Mouse (Mus musculus): Measurements from ENCODE around the gene Sall1.

Gene Sall1

GRCm38 (mm10) chr8:89043371-89043841 lies 556 bp downstream of the Sall1 start:
- no peak for DNase-seq (ENCODE audit: low read depth, low spot score)
- H3K27me3 ChIP-seq (ENCODE audit: control insufficient read depth, insufficient read depth, low read length, poor library complexity, severe bottlenecking): no peaks in the 10 kb centered on the region; the same call in 1 of the 2 replicates
- no peaks in the 10 kb centered on the region for H3K36me3 ChIP-seq (ENCODE audit: control insufficient read depth, insufficient read depth, low read length, poor library complexity, severe bottlenecking)

GRCm38 (mm10) chr8:89042560-89043370 lies 1.2 kb downstream of the Sall1 start:
- Histone ChIP-seq H3K27me3 (ENCODE audit: control insufficient read depth, insufficient read depth, low read length, poor library complexity, severe bottlenecking) (no peaks in the 10 kb centered on the region; the same call in 1 of the 2 replicates), H3K36me3 (ENCODE audit: control insufficient read depth, insufficient read depth, low read length, poor library complexity, severe bottlenecking) (no peaks in the 10 kb centered on the region)
- no peak for DNase-seq (ENCODE audit: low read depth, low spot score)

- Histone ChIP-seq H3K27me3 (ENCODE audit: control insufficient read depth, insufficient read depth, low read length, poor library complexity, severe bottlenecking) (no peaks in the 10 kb centered on the region; the same call in 1 of the 2 replicates), H3K36me3 (ENCODE audit: control insufficient read depth, insufficient read depth, low read length, poor library complexity, severe bottlenecking) (no peaks in the 10 kb centered on the region)
- DNase-seq (ENCODE audit: low read depth, low spot score): no peak
These were observed 1.9 kb downstream of the Sall1 start for GRCm38 (mm10) chr8:89042118-89042460.

GRCm38 (mm10) chr8:89041421-89042117 lies 2.4 kb downstream of the Sall1 start:
- Histone ChIP-seq H3K36me3 (ENCODE audit: control insufficient read depth, insufficient read depth, low read length, poor library complexity, severe bottlenecking) (no peaks in the 10 kb centered on the region), H3K27me3 (ENCODE audit: control insufficient read depth, insufficient read depth, low read length, poor library complexity, severe bottlenecking) (no peaks in the 10 kb centered on the region)
- DNase-seq (ENCODE audit: low read depth, low spot score): no peak

GRCm38 (mm10) chr8:89040751-89041420 lies 3.1 kb downstream of the Sall1 start:
- Histone ChIP-seq H3K36me3 (ENCODE audit: control insufficient read depth, insufficient read depth, low read length, poor library complexity, severe bottlenecking) (no peaks in the 10 kb centered on the region), H3K27me3 (ENCODE audit: control insufficient read depth, insufficient read depth, low read length, poor library complexity, severe bottlenecking) (no peaks in the 10 kb centered on the region)
- DNase-seq (ENCODE audit: low read depth, low spot score): no peak

GRCm38 (mm10) chr8:89039890-89040289 lies 4.1 kb downstream of the Sall1 start:
- Histone ChIP-seq H3K36me3 (ENCODE audit: control insufficient read depth, insufficient read depth, low read length, poor library complexity, severe bottlenecking) (no peaks in the 10 kb centered on the region), H3K27me3 (ENCODE audit: control insufficient read depth, insufficient read depth, low read length, poor library complexity, severe bottlenecking) (no peaks in the 10 kb centered on the region)
- no peak for DNase-seq (ENCODE audit: low read depth, low spot score)

- DNase-seq (ENCODE audit: low read depth, low spot score): no peak
- no peaks in the 10 kb centered on the region for H3K27me3 ChIP-seq (ENCODE audit: control insufficient read depth, insufficient read depth, low read length, poor library complexity, severe bottlenecking)
- no peaks in the 10 kb centered on the region for H3K36me3 ChIP-seq (ENCODE audit: control insufficient read depth, insufficient read depth, low read length, poor library complexity, severe bottlenecking)
These were observed 5.0 kb downstream of the Sall1 start for GRCm38 (mm10) chr8:89038920-89039319.

- Histone ChIP-seq H3K36me3 (ENCODE audit: control insufficient read depth, insufficient read depth, low read length, poor library complexity, severe bottlenecking) (no peaks in the 10 kb centered on the region), H3K27me3 (ENCODE audit: control insufficient read depth, insufficient read depth, low read length, poor library complexity, severe bottlenecking) (no peaks in the 10 kb centered on the region)
- no peak for DNase-seq (ENCODE audit: low read depth, low spot score)
These were observed 6.3 kb downstream of the Sall1 start for GRCm38 (mm10) chr8:89037536-89038236.

- DNase-seq (ENCODE audit: low read depth, low spot score): no peak
These were observed 11.6 kb downstream of the Sall1 start for GRCm38 (mm10) chr8:89032412-89032811.

GRCm38 (mm10) chr8:89028156-89028555 lies 15.8 kb downstream of the Sall1 start:
- DNase-seq (ENCODE audit: low read depth, low spot score): no peak

More at GRCm38 (mm10) chr8:89032412-89032811, 11.6 kb downstream of the Sall1 start:
- H3K27me3 ChIP-seq (ENCODE audit: control insufficient read depth, insufficient read depth, low read length, poor library complexity, severe bottlenecking): no peaks in the 10 kb centered on the region
- H3K36me3 ChIP-seq (ENCODE audit: control insufficient read depth, insufficient read depth, low read length, poor library complexity, severe bottlenecking): no peaks in the 10 kb centered on the region

GRCm38 (mm10) chr8:89026139-89026520 lies 17.8 kb downstream of the Sall1 start:
- H3K27me3 ChIP-seq (ENCODE audit: control insufficient read depth, insufficient read depth, low read length, poor library complexity, severe bottlenecking): no peaks in the 10 kb centered on the region
- no peaks in the 10 kb centered on the region for H3K36me3 ChIP-seq (ENCODE audit: control insufficient read depth, insufficient read depth, low read length, poor library complexity, severe bottlenecking)
- no peak for DNase-seq (ENCODE audit: low read depth, low spot score)

More at GRCm38 (mm10) chr8:89028156-89028555, 15.8 kb downstream of the Sall1 start:
- no peaks in the 10 kb centered on the region for H3K36me3 ChIP-seq (ENCODE audit: control insufficient read depth, insufficient read depth, low read length, poor library complexity, severe bottlenecking)
- H3K27me3 ChIP-seq (ENCODE audit: control insufficient read depth, insufficient read depth, low read length, poor library complexity, severe bottlenecking): no peaks in the 10 kb centered on the region

- Histone ChIP-seq H3K27me3 (ENCODE audit: control insufficient read depth, insufficient read depth, low read length, poor library complexity, severe bottlenecking) (no peaks in the 10 kb centered on the region), H3K36me3 (ENCODE audit: control insufficient read depth, insufficient read depth, low read length, poor library complexity, severe bottlenecking) (no peaks in the 10 kb centered on the region)
- no peak for DNase-seq (ENCODE audit: low read depth, low spot score)
These were observed 18.5 kb downstream of the Sall1 start for GRCm38 (mm10) chr8:89025281-89026138.

GRCm38 (mm10) chr8:89024796-89025195 lies 19.2 kb downstream of the Sall1 start:
- no peak for DNase-seq (ENCODE audit: low read depth, low spot score)
- H3K36me3 ChIP-seq (ENCODE audit: control insufficient read depth, insufficient read depth, low read length, poor library complexity, severe bottlenecking): no peaks in the 10 kb centered on the region
- no peaks in the 10 kb centered on the region for H3K27me3 ChIP-seq (ENCODE audit: control insufficient read depth, insufficient read depth, low read length, poor library complexity, severe bottlenecking)

GRCm38 (mm10) chr8:89021139-89021538 lies 22.8 kb downstream of the Sall1 start:
- Histone ChIP-seq H3K36me3 (ENCODE audit: control insufficient read depth, insufficient read depth, low read length, poor library complexity, severe bottlenecking) (no peaks in the 10 kb centered on the region), H3K27me3 (ENCODE audit: control insufficient read depth, insufficient read depth, low read length, poor library complexity, severe bottlenecking) (peaks cover 2% of the 10 kb centered on the region; the same call in 1 of the 2 replicates)
- no peak for DNase-seq (ENCODE audit: low read depth, low spot score)
